Mouse (Mus musculus) midbrain, embryonic 10.5 days (tissue): ENCODE data around the gene Snap91. TPM values are rescaled to one million over a fixed set of nuclear protein-coding genes. Genes with fewer than 3 reads are reported as not detected.

Experiments used
- DNase-seq: peaks from one replicate; pipeline ENCODE4 v3.0.0-alpha.2; 2017; ENCODE audit warnings: low spot score
- H3K27ac ChIP-seq: fragments of 300-500 bp; sonication (generic); replicated peaks from 2 replicates; pipeline ENCODE4 v1.5.1; 2016; ENCODE audit warnings: mild to moderate bottlenecking
- H3K27me3 ChIP-seq: fragments of 300-500 bp; sonication (generic); 2 replicates; pipeline ENCODE4 v1.6.1; 2016; ENCODE audit warnings: low read depth, mild to moderate bottlenecking; ENCODE audit not compliant: poor library complexity, severe bottlenecking
- H3K36me3 ChIP-seq: fragments of 300-500 bp; sonication (generic); 2 replicates; pipeline ENCODE4 v1.6.1; 2016; ENCODE audit warnings: mild to moderate bottlenecking, moderate library complexity
- H3K4me1 ChIP-seq: fragments of 300-500 bp; sonication (generic); 2 replicates; pipeline ENCODE4 v1.6.1; 2016
- H3K4me3 ChIP-seq: fragments of 300-500 bp; sonication (generic); 2 replicates; pipeline ENCODE4 v1.5.1; 2016; ENCODE audit warnings: mild to moderate bottlenecking, moderate library complexity
- H3K9me3 ChIP-seq: fragments of 300-500 bp; sonication (generic); replicated peaks from 2 replicates; pipeline ENCODE4 v1.6.1; 2016; ENCODE audit warnings: mild to moderate bottlenecking
- WGBS: fragments of 180-500 bp; shearing (Covaris S2); methylation state at CpG from one replicate; pipeline ENCODE4 v1.1.7; 2016; 5-methylcytosine and 5-hydroxymethylcytosine counted together
- polyA plus RNA-seq: library from polyadenylated mRNA; unstranded; fragments of >200 nt; fragmentation: Nextera tagmentation; extraction: Ambion mirVana; gene quantifications from 2 replicates; pipeline ENCODE4 v1.2.1, GENCODE M21; 2016

Snap91 gene
- polyA plus RNA-seq, 1 experiment from 2014 or later: 6.5 TPM

DNA sequence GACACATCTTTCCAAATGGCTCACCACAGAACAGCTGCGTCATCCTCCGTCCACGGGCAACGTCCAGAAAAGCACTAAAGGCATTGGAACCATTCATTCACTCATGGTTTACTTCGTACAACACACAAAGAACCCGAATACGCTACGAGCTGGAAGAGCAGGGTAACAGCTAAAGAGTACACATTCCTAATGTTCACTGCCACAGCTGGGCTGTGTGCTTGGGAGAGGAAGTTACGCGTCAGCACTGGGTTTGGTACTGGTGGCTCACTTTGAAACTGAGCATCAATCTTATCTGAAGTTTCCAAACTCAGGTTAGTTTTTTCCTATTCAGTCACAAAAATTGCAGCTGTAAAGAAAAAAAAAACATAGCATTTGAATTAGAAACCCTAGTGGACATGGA is 113.5 kb downstream of the Snap91 start:
- WGBS: 82% methylated on average over 10 of the region's 10 CpGs
- Histone ChIP-seq H3K36me3 (no peaks in the 10 kb centered on the region), H3K27ac (no peak overlapping the region), H3K4me3 (no peak overlapping the region), H3K4me1 (no peaks in the 10 kb centered on the region), H3K9me3 (no peaks in the 10 kb centered on the region), H3K27me3 (no peaks in the 10 kb centered on the region)
- DNase-seq: no peak

DNA sequence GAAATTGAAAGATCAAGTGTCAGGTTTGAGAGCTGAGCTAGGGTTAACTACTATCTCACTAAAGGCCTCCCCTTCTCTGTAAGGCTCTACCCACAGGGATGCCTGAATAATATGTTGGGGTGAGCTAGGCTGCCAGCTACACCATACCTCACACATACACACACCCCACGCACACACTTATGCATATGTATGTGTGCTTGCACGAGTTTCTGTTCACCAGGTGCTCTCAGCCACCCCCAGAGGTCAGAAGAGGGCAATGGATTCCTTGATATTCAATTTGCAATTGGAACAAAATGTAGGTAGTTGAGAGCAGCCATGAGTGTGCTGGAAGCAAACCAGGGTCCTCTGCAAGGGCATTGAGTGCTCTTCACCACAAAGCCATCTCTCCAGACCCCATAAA is 116.5 kb downstream of the Snap91 start:
- DNase-seq: no peak

DNA sequence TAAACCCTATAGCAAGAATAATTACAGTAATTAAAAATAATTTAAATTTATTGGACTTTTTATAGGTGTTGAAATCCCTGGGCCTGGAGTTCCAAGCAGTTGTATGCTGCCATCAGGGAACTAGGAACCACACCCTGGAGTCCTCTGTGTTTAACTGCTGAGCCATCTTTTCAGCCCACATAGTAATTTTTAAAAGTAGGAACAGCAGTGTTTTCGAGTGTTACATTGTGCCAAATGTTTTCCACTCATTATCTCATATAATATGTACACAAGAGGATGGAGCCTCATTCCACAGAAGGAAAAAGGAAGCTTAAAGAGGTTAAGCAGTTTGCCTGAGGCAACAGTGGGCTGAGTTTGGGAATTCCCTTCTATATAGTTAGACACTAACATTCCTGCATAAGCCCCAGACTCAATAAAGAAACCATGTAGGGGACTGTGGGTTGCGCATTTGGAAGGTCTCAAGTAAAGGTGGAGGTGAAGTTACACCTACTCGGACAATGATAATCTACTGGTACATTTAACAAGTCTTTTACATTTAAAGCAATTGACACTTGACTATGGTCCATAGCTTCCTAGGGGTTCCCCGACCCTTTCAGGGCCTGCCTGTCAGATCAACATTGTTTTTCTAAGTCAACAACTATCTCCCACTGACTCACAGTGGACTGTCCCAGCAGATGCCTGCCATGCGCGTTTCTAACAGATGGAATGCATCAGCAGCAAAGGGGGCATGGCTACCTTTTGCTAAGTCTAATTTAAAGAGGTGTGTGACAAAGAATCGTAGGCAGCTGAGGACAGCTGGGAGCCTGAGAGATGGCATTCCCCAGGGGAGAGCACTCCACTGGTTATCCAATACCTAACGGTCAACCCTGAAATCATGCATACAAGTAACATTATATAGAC is 117.7 kb downstream of the Snap91 start:
- H3K36me3 ChIP-seq: no peaks in the 10 kb centered on the region
- 67% methylated on average over 8 of the region's 8 CpGs for WGBS
- no peak overlapping the region for H3K4me3 ChIP-seq
- no peak overlapping the region for H3K27ac ChIP-seq
- DNase-seq: no peak
- H3K4me1 ChIP-seq: no peaks in the 10 kb centered on the region
- no peaks in the 10 kb centered on the region for H3K27me3 ChIP-seq
- H3K9me3 ChIP-seq: no peaks in the 10 kb centered on the region

More for the DNA sequence above, 116.5 kb downstream of the Snap91 start:
- Histone ChIP-seq H3K27ac (no peak overlapping the region), H3K36me3 (no peaks in the 10 kb centered on the region), H3K4me3 (no peak overlapping the region), H3K9me3 (no peaks in the 10 kb centered on the region), H3K27me3 (no peaks in the 10 kb centered on the region), H3K4me1 (no peaks in the 10 kb centered on the region)
- 72% methylated on average over 2 of the region's 2 CpGs for WGBS

DNA sequence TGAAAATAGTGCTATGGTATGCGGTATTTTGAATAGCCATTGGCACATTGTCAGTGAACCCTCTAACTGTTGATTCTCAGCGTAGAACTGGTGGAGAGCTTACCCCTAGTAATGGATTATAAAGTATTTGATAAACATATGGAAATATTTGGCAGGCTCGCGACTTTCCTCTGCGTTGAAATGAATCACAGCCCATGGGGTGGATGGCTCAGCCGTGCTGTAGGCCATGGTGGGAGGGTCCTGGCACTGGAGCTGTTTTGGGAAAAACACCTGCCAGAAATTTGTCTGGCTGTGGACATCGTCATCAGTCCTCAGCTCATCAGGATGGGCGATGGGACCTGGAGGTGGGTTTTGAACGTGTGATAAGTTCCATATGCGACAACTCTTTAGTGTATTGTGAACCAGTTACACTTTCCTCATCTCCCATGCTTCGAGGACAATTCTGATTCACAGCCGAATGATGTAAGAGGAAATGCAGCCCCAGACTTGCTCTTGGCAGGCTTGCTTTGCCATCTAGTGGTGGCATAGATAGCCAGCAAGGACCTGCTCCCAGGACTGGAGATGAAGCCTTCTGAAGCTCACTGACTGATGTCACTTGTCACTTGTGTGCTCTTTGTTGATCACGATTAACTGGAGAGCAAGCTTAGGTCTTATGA is 134.4 kb downstream of the Snap91 start:
- Histone ChIP-seq H3K4me1 (peaks cover 17% of the 10 kb centered on the region), H3K4me3 (no peak overlapping the region), H3K36me3 (no peaks in the 10 kb centered on the region), H3K9me3 (no peaks in the 10 kb centered on the region), H3K27ac (no peak overlapping the region), H3K27me3 (peaks cover 16% of the 10 kb centered on the region)
- peak; percentile 58 for DNase-seq
- WGBS: 41% methylated on average over 13 of the region's 13 CpGs

DNA sequence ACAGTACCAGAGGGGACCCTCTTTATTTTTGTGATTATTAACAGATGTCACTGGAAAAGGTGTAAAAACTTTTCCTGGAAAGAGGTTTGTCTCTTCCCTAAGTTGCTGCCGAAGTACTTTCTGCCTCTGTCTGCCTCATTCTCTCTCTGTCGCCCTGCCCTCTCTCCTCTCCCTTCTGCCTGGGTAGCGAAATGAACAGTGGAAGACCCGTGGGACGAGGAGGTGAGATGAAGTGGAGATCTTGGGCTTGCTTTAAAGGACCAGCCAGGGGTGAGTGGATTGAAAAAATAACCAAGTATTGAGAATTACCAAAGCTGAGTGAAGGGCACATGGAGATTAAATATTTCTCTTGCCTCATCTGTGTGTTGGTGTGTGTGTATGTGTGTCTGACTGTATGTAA is 136.4 kb downstream of the Snap91 start:
- Histone ChIP-seq H3K4me3 (peak overlapping the region; percentile 51), H3K9me3 (no peaks in the 10 kb centered on the region), H3K4me1 (peaks cover 32% of the 10 kb centered on the region), H3K36me3 (no peaks in the 10 kb centered on the region), H3K27ac (no peak overlapping the region), H3K27me3 (peaks cover 16% of the 10 kb centered on the region)
- 33% methylated on average over 5 of the region's 5 CpGs for WGBS
- no peak for DNase-seq

DNA sequence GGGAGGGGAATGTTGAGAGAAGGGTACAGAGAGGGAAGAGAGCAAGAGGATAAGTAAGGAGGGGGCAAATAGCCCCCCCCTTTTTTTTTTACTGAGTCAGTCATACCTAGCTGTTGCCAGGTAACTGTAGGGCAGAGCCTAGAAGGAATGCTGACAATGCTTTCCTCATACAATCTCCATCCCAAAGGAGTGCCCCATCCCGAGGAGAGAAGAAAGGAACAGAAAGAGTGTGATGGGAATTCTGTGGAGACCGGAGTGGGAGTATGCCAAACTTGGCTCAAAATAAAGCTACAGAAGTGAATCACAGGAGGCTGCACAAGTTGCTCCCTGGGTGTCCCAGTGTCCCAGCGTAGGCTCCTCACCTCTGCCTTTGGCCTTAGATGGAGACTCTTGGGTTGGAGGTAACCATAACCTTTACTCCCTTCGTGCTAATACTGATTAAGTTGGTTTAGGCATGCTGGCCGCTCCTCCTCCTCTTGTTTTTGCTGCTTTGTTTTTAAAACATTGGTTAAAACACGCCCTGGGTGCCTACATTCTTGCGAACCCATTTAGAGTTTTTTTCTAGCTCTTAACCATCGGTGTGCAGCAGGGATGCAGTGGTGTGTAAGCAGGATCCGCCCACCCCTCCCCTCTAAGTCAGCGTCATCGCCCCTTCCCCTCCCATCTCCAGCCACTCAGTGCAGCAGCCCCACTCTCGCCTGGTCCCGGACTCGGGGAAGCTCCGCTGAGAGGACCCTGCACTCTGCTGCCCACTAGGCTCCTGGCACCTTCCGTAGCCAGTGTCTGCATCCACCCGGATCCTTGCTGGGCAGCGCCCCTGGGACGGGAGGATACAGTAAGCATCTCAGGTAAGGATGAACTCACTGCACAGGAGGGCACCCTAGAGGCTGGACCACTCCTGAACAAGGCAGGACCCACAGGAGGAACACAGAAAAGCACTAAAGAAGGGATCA is 137.2 kb downstream of the Snap91 start, which contains the start of gene Prss35:
Gene Prss35 (plus strand): TSS at position 691 of the 953 bp plus-strand sequence.
- 2% methylated on average over 19 of the region's 19 CpGs for WGBS
- H3K4me3 ChIP-seq: peak within 1 kb of the TSS; percentile 51
- no peak within 1 kb of the TSS; the same call in 1 of the 2 replicates for H3K27ac ChIP-seq
- no peaks in the 10 kb centered on the region for H3K9me3 ChIP-seq
- H3K27me3 ChIP-seq: peaks cover 16% of the 10 kb centered on the region
- no peaks in the 10 kb centered on the region for H3K36me3 ChIP-seq
- DNase-seq: peak; percentile 67
- peaks cover 34% of the 10 kb centered on the region for H3K4me1 ChIP-seq

DNA sequence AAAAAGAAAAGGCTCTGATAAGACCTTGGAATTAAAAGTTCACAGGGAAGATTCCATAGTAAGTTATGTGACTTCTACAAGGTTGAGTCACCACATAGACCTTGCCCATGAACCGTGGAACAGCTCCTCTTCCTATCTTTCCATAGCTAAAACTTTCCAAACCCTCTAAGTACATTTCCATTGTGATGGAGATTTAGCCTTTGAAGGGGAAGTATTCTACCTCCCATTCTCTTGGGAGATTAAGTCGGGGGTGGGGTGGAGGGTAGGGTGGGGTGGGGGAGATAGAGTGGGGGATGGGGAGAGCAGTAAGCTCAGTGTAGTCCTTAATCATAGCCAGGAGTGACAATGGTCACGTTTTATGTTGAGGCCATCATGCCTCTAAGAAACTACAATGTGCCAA is 140.5 kb downstream of the Snap91 start:
- H3K27ac ChIP-seq: no peak overlapping the region
- peaks cover 34% of the 10 kb centered on the region for H3K4me1 ChIP-seq
- DNase-seq: no peak
- peaks cover 12% of the 10 kb centered on the region for H3K27me3 ChIP-seq
- WGBS: 11% methylated on average over 3 of the region's 3 CpGs
- no peaks in the 10 kb centered on the region for H3K9me3 ChIP-seq
- no peak overlapping the region for H3K4me3 ChIP-seq
- H3K36me3 ChIP-seq: no peaks in the 10 kb centered on the region

DNA sequence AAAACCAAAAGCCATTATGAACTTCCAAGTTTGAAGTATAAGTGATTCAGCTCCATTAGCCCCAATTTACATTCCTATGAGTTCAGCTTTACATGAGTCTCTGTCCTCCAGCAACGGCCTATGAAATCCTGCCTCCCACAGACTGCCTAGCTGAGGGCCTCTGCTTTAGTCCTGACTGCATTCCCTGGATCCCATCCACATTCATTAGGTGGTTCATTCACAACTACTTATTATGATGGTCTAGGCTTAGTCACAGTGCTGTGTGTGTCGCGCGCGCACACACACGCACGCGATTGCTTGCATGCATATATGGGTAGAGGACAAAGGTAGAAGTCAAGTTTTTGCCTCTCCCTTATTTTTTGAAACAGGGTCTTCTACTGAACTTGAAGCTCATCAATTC is 141.7 kb downstream of the Snap91 start:
- no peaks in the 10 kb centered on the region for H3K36me3 ChIP-seq
- no peak for DNase-seq
- H3K4me3 ChIP-seq: no peak overlapping the region
- 0 out of 2 replicates have a peak, but pooled peaks cover under 1% of the 10 kb centered on the region for H3K27me3 ChIP-seq
- H3K4me1 ChIP-seq: peaks cover 32% of the 10 kb centered on the region
- H3K27ac ChIP-seq: no peak overlapping the region
- 97% methylated on average over 8 of the region's 8 CpGs for WGBS
- H3K9me3 ChIP-seq: no peaks in the 10 kb centered on the region

DNA sequence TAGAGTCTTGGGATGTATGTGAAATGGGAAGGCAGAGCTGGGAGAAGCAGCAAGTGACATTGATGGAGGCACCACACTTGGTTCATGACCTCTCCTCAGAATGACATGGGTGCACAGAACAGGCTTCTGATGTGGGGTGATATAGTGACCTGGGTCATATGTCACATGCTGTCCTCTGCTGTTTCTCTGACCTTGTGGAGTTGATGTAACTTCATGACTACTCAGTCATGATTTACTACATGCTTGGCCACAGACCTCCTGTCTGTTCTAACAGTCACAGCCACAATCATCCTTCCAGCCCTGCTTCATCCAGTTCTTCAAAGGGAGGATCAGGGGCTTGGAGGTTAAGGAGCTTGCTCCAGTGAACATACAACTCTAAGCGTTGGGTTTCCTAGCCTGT is 142.4 kb downstream of the Snap91 start:
- DNase-seq: no peak
- no peak overlapping the region for H3K4me3 ChIP-seq

DNA sequence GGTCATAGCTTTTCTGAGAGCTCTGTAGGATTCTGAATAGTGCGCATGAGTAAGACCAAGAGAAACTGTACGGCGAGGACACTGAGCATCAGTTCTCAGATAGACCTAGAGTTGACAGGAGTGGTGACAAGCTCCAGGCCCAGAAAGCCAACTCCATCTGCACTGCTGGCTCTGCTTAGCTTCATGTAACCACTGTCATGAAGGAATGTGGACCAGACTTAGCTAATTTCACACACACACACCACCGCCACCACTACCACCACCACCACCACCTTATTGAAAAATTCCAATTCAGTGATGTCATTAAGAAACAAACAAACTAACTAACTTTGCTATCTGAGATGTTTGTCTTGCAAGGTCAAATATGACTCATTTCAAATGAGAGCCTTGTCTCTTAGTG is 143.5 kb downstream of the Snap91 start:
- Histone ChIP-seq H3K4me3 (no peak overlapping the region), H3K4me1 (peaks cover 18% of the 10 kb centered on the region), H3K27ac (no peak overlapping the region), H3K9me3 (no peaks in the 10 kb centered on the region), H3K36me3 (no peaks in the 10 kb centered on the region), H3K27me3 (no peaks in the 10 kb centered on the region)
- over 99% methylated on average over 4 of the region's 4 CpGs for WGBS
- no peak for DNase-seq

More for the DNA sequence above, 142.4 kb downstream of the Snap91 start:
- Histone ChIP-seq H3K4me1 (peaks cover 25% of the 10 kb centered on the region), H3K36me3 (no peaks in the 10 kb centered on the region), H3K27ac (no peak overlapping the region), H3K9me3 (no peaks in the 10 kb centered on the region), H3K27me3 (no peaks in the 10 kb centered on the region)
- 93% methylated on average over 1 of the region's 1 CpGs for WGBS

DNA sequence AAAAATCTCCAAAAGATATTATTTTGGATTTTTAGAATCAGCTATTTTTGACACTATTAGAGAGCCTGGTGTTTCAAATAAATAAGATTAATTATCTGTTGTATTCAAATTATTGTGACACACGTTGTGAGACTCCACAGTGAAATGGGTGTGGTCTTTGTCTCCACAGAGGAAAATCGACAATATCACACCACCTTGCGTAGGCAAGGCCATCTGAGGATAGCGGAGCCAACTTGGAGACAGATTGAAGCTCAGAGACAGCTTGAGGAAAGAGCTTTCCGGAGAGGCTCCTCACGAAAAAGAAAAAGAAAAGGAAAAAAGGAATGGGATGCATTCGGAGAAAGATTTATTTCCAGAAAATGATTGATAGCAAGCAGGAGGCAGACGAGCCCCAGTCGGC is 145.7 kb downstream of the Snap91 start:
- H3K9me3 ChIP-seq: no peaks in the 10 kb centered on the region
- H3K4me3 ChIP-seq: no peak overlapping the region
- DNase-seq: no peak
- no peaks in the 10 kb centered on the region for H3K27me3 ChIP-seq
- no peaks in the 10 kb centered on the region for H3K36me3 ChIP-seq
- peaks cover 10% of the 10 kb centered on the region for H3K4me1 ChIP-seq
- H3K27ac ChIP-seq: no peak overlapping the region
- WGBS: 81% methylated on average over 9 of the region's 9 CpGs

DNA sequence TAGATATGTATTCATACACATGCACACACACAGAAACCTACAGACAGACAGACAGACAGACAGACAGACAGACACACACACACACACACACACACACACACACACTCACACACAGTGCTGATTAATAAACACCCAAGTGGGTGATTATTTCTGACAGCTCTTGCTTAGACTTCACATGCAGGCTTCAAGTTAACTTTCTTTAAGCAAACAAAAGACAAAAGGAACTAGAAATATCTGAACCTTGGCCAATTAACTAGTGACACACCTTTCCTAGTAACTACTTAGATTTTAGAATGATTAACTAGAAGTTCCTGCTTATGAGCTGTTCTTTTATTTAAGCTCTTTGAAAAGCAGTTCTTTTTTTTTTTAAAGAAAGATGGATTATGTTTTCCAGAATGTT is 146.1 kb downstream of the Snap91 start:
- no peak for DNase-seq
- H3K36me3 ChIP-seq: no peaks in the 10 kb centered on the region

More for the DNA sequence above, 146.1 kb downstream of the Snap91 start:
- Histone ChIP-seq H3K27ac (no peak overlapping the region), H3K4me1 (peaks cover 6% of the 10 kb centered on the region; the same call in 1 of the 2 replicates), H3K9me3 (no peaks in the 10 kb centered on the region), H3K4me3 (no peak overlapping the region), H3K27me3 (no peaks in the 10 kb centered on the region)
